Mouse (Mus musculus) liver, adult 2 months (tissue): ENCODE measurements around the gene Chst14.

Experiments
- CTCF ChIP-seq: fragments of 200-500 bp; IDR thresholded peaks from 2 replicates; pipeline ENCODE4 v1.5.1; 2011; ENCODE audit warnings: low read depth, low read length, control low read depth
- POLR2A ChIP-seq: fragments of 200-500 bp; IDR thresholded peaks from 2 replicates; pipeline ENCODE4 v1.6.1; 2011; ENCODE audit warnings: low read length, control low read depth; ENCODE audit not compliant: insufficient read depth; ENCODE audit errors: extremely low read depth

- TF ChIP-seq CTCF (no peak), POLR2A (no peak)
Measured at GRCm38 (mm10) chr2:118975855-118976254, 49.6 kb downstream of the Chst14 start.
